Mouse (Mus musculus) testis, adult 2 months (tissue): ENCODE data around the gene Rabep1.

ENCODE experiments used
- CTCF ChIP-seq: fragments of 200-500 bp; IDR thresholded peaks from 2 replicates; pipeline ENCODE4 v1.5.1; 2012; ENCODE audit warnings: low read depth, mild to moderate bottlenecking, inconsistent platforms, low read length, moderate library complexity; ENCODE audit not compliant: control insufficient read depth, insufficient read depth, insufficient replicate concordance
- POLR2A ChIP-seq: fragments of 200-500 bp; IDR thresholded peaks from 2 replicates; pipeline ENCODE4 v1.6.1; 2012; ENCODE audit warnings: low read depth, mild to moderate bottlenecking, inconsistent platforms, low read length, moderate library complexity; ENCODE audit not compliant: control insufficient read depth

GRCm38 (mm10) chr11:70803711-70804200 is 40.8 kb upstream of the Rabep1 start:
- TF ChIP-seq CTCF (no peak), POLR2A (no peak)
